Mouse (Mus musculus) midbrain, embryonic 15.5 days (tissue): Measurements from ENCODE around the gene Rsrc1. TPM values are rescaled to one million over a fixed set of nuclear protein-coding genes. Genes with fewer than 3 reads are reported as not detected.

Source experiments
- ATAC-seq: fragments of 200-750 bp; cut with Nextera tagmentation; replicated peaks from 2 replicates; pipeline ENCODE4 v1.8.0; 2017; ENCODE audit warnings: moderate TSS enrichment
- H3K27ac ChIP-seq: fragments of 300-500 bp; sonication (generic); 2 replicates; pipeline ENCODE4 v1.5.1; 2015; ENCODE audit warnings: mild to moderate bottlenecking, inconsistent platforms
- H3K27me3 ChIP-seq: fragments of 300-500 bp; sonication (generic); replicated peaks from 2 replicates; pipeline ENCODE4 v1.6.1; 2015; ENCODE audit warnings: inconsistent platforms
- H3K36me3 ChIP-seq: fragments of 300-500 bp; sonication (generic); replicated peaks from 2 replicates; pipeline ENCODE4 v1.6.1; 2015; ENCODE audit warnings: inconsistent platforms
- H3K4me1 ChIP-seq: fragments of 300-500 bp; sonication (generic); 2 replicates; pipeline ENCODE4 v1.6.1; 2015; ENCODE audit warnings: inconsistent platforms
- H3K4me2 ChIP-seq: fragments of 300-500 bp; sonication (generic); 2 replicates; pipeline ENCODE4 v1.6.1; 2015; ENCODE audit warnings: inconsistent platforms, mild to moderate bottlenecking, moderate library complexity
- H3K4me3 ChIP-seq: fragments of 300-500 bp; sonication (generic); 2 replicates; pipeline ENCODE4 v1.5.1; 2015; ENCODE audit warnings: mild to moderate bottlenecking, inconsistent platforms
- H3K9ac ChIP-seq: fragments of 300-500 bp; sonication (generic); 2 replicates; pipeline ENCODE4 v1.6.1; 2015; ENCODE audit warnings: mild to moderate bottlenecking, inconsistent platforms
- H3K9me3 ChIP-seq: fragments of 300-500 bp; sonication (generic); 2 replicates; pipeline ENCODE4 v1.6.1; 2016; ENCODE audit warnings: inconsistent platforms
- WGBS: fragments of 180-500 bp; shearing (Covaris S2); methylation state at CpG from one replicate; pipeline ENCODE4 v1.1.7; 2015; ENCODE audit warnings: mixed read lengths; 5-methylcytosine and 5-hydroxymethylcytosine counted together
- polyA plus RNA-seq: library from polyadenylated mRNA; unstranded; fragments of >200 nt; fragmentation: Nextera tagmentation; extraction: Ambion mirVana; gene quantifications from 2 replicates; pipeline ENCODE4 v1.2.1, GENCODE M21; 2015

Gene Rsrc1
- polyA plus RNA-seq, 1 experiment from 2014 or later: 38.8 TPM

GRCm38 (mm10) chr3:67358376-67358775 lies 377.2 kb downstream of the Rsrc1 start:
- no peak for ATAC-seq
- Histone ChIP-seq H3K27ac (no peak overlapping the region), H3K9ac (no peak overlapping the region), H3K4me2 (no peak overlapping the region), H3K27me3 (no peaks in the 10 kb centered on the region), H3K4me1 (no peaks in the 10 kb centered on the region), H3K4me3 (no peak overlapping the region), H3K36me3 (no peaks in the 10 kb centered on the region), H3K9me3 (no peaks in the 10 kb centered on the region)
- 72% methylated on average over 7 of the region's 7 CpGs for WGBS

DNA sequence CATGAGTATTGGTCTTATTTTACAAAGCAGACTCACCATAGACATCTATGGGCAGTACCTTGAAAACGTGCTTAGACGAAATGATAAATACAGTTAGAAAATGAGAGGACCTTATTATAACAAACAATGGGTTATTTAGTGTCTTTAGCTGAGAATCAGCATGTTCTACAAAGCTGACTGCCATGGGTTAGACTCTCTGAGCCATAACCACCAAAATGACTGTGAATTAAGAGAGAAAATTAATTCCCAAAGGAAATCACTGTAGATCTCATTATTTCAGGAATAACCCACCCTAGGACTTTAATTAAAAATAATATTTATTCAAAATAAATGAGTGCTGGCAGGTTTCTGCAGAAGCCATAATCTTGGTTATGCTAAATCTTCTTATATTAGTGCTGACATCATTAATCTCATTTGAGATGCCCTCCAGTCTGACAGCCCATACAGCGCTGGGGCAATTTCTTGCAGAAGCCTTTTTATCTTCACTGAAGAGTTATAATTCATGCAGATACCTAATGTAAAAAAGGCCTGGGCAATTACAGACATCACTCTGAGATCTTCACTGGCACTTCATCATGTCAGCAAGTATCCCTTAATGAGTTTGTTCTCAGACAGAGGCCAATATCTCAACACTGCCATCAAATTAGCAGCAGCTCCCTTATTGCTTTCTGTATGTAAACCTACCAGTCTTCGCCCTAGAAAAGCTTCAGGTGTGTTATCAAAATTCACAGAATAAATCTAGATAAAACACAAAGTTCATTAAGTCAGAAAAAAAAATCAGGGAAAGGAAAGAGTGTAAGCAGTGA lies 385.1 kb downstream of the Rsrc1 start:
- H3K4me3 ChIP-seq: no peak overlapping the region
- peak; percentile 93 for ATAC-seq
- peak overlapping the region; percentile 20; the same call in 1 of the 2 replicates for H3K27ac ChIP-seq
- H3K4me2 ChIP-seq: no peak overlapping the region
- H3K9me3 ChIP-seq: no peaks in the 10 kb centered on the region
- 0 out of 2 replicates have a peak, but pooled peaks cover 5% of the 10 kb centered on the region for H3K27me3 ChIP-seq
- H3K9ac ChIP-seq: no peak overlapping the region
- WGBS: 52% methylated on average over 4 of the region's 4 CpGs
- no peaks in the 10 kb centered on the region for H3K36me3 ChIP-seq
- 0 out of 2 replicates have a peak, but pooled peaks cover 3% of the 10 kb centered on the region for H3K4me1 ChIP-seq

DNA sequence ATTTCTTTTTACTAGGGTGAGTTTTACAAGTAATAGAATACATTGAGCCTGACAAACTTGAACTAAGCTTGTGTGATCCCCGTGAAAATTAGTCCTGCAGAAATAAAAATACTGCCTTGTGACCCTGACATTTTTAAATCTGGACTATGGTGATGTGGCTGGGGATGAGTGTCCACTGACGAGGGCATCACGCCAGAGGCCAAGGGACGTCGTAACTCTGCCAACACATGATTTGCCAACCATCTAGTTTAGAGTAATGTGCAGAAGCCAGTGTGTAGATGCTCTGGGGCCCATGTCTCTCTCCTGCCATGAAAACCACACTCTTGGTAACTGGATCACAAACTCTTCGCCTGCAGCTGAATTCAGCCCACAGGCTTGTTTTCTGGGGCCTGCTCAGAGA lies 386.3 kb downstream of the Rsrc1 start:
- Histone ChIP-seq H3K27ac (no peak overlapping the region), H3K27me3 (peaks cover 9% of the 10 kb centered on the region; the same call in 1 of the 2 replicates), H3K4me1 (0 out of 2 replicates have a peak, but pooled peaks cover 3% of the 10 kb centered on the region), H3K4me2 (no peak overlapping the region), H3K9me3 (no peaks in the 10 kb centered on the region), H3K9ac (no peak overlapping the region), H3K4me3 (no peak overlapping the region), H3K36me3 (no peaks in the 10 kb centered on the region)
- WGBS: 81% methylated on average over 6 of the region's 6 CpGs
- no peak for ATAC-seq

DNA sequence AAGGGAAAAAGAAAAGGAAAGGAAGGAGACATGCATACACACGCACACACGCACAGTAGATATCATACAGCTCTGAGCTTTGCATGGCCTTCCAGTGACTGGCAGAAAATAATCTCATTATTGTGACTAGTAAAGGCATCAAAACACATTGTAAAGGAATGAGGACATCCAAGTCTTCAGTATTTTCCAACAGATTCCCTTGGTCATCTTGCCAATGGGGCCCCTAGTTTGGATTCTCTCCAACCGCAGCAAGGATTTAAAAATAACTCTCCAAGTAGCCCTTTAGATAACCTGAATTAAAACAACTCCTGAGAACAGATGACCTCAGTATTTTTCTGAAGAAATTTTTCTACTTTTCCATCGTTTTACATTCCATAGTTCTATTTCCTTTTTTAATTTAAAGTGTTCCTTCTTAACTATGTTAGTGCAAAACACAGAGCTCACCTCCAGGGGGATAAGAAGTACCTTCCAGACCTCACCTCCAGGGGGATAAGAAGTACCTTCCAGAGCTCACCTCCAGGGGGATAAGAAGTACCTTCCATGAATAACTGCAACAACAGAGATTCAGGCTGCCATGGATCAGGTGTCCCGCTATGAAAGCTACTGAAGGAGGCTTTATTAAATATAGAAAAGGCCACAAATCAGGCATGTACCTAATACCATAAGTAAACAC lies 388.4 kb downstream of the Rsrc1 start:
- Histone ChIP-seq H3K4me3 (no peak overlapping the region), H3K27me3 (peaks cover 15% of the 10 kb centered on the region), H3K36me3 (no peaks in the 10 kb centered on the region), H3K27ac (no peak overlapping the region), H3K9me3 (no peaks in the 10 kb centered on the region), H3K4me2 (no peak overlapping the region), H3K4me1 (peaks cover 5% of the 10 kb centered on the region; the same call in 1 of the 2 replicates), H3K9ac (no peak overlapping the region)
- 82% methylated on average over 5 of the region's 5 CpGs for WGBS
- ATAC-seq: no peak

DNA sequence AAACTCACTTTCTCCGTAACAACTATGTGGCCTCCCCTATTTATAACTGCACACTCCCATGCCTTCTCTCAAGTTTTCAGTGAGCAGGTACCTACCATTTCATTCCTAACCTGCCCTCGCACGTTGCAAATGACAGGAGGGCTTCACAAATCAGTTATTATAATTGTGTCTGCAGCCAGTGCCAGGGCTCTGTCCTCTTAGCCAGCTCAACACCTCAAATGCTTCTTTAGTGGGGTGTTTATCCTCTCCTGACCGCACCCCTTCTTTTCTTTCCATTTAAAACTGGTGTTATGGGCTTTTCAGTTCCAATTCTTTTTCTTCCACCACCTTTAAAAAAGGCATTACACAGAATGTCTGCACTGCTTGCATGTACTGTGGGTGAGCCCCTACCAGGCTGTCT lies 391.0 kb downstream of the Rsrc1 start:
- no peak for ATAC-seq
- H3K27ac ChIP-seq: no peak overlapping the region
- H3K27me3 ChIP-seq: peaks cover 15% of the 10 kb centered on the region
- H3K9me3 ChIP-seq: no peaks in the 10 kb centered on the region
- no peak overlapping the region for H3K4me3 ChIP-seq
- no peak overlapping the region for H3K4me2 ChIP-seq
- no peak overlapping the region for H3K9ac ChIP-seq
- H3K36me3 ChIP-seq: no peaks in the 10 kb centered on the region
- WGBS: 79% methylated on average over 4 of the region's 4 CpGs
- peaks cover 5% of the 10 kb centered on the region; the same call in 1 of the 2 replicates for H3K4me1 ChIP-seq

GRCm38 (mm10) chr3:67372781-67373180 lies 391.6 kb downstream of the Rsrc1 start:
- Histone ChIP-seq H3K9ac (no peak overlapping the region), H3K9me3 (no peaks in the 10 kb centered on the region), H3K36me3 (no peaks in the 10 kb centered on the region), H3K27me3 (peaks cover 15% of the 10 kb centered on the region), H3K4me2 (no peak overlapping the region), H3K4me1 (peaks cover 5% of the 10 kb centered on the region; the same call in 1 of the 2 replicates), H3K4me3 (no peak overlapping the region), H3K27ac (no peak overlapping the region)
- no peak for ATAC-seq
- WGBS: 68% methylated on average over 5 of the region's 5 CpGs

DNA sequence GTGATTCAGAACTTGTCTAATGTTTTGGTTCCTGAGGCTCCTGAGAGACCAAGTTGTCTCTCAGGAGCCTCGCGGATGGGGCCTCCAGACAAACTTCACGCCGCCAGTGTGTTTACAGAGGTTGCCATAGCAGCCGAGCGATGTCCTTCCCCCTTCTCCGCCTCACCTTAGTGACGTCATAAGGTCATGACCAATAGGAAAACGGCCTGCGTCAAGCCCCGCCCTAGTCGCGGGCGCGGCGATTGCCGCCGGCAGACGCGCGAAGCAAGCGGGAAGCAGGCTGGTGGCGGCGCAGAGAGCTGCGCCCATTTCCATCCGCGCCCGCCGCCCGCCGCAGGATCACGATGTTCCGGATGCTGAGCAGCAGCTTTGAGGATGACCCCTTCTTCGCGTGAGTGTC lies 392.7 kb downstream of the Rsrc1 start, which contains the start of gene Mlf1:
Mlf1 (plus strand) TSS at position 226 of the 400 bp plus-strand sequence.
- WGBS: under 1% methylated on average over 35 of the region's 35 CpGs
- Histone ChIP-seq H3K4me2 (peak within 1 kb of the TSS; percentile 96), H3K36me3 (no peaks in the 10 kb centered on the region), H3K27me3 (peaks cover 15% of the 10 kb centered on the region), H3K4me1 (peaks cover 5% of the 10 kb centered on the region; the same call in 1 of the 2 replicates), H3K9me3 (no peaks in the 10 kb centered on the region), H3K27ac (no peak within 1 kb of the TSS), H3K4me3 (peak within 1 kb of the TSS; percentile 66), H3K9ac (peak within 1 kb of the TSS; percentile 59)
- peak; percentile 99 for ATAC-seq

- H3K4me3 ChIP-seq: peak overlapping the region; percentile 66
- H3K4me1 ChIP-seq: peaks cover 5% of the 10 kb centered on the region; the same call in 1 of the 2 replicates
- no peaks in the 10 kb centered on the region for H3K9me3 ChIP-seq
- 35% methylated on average over 7 of the region's 7 CpGs for WGBS
- peaks cover 15% of the 10 kb centered on the region for H3K27me3 ChIP-seq
- peak overlapping the region; percentile 96 for H3K4me2 ChIP-seq
- no peaks in the 10 kb centered on the region for H3K36me3 ChIP-seq
- H3K9ac ChIP-seq: peak overlapping the region; percentile 59
- H3K27ac ChIP-seq: no peak overlapping the region
- ATAC-seq: peak; percentile 77
These were observed 393.2 kb downstream of the Rsrc1 start for GRCm38 (mm10) chr3:67374360-67374778.

DNA sequence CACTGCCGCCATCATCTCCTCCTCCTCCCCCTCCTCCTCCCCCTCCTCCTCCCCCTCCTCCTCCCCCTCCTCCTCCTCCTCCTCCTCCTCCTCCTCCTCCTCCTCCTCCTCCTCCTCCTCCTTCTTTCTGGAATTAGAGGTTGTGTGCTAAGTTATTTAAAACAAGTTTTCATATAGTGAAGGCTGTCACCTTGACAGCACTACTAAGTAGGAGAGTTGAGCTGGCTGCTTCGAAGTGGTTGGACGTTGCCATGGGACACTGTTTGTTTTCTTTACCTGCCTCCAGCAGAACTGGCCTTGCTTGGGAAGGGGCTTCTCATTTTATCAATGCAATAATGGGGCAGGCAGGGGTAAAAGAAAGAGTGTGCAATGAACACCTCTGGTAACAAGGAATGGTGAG lies 393.9 kb downstream of the Rsrc1 start, which contains the start of gene Gm17402:
Gm17402 (minus strand) TSS at position 101 of the 400 bp plus-strand sequence.
- peak within 1 kb of the TSS; percentile 59 for H3K9ac ChIP-seq
- H3K4me3 ChIP-seq: peak within 1 kb of the TSS; percentile 66
- no peak for ATAC-seq
- H3K27me3 ChIP-seq: peaks cover 15% of the 10 kb centered on the region
- WGBS: 56% methylated on average over 3 of the region's 3 CpGs
- peak within 1 kb of the TSS; percentile 96 for H3K4me2 ChIP-seq
- no peaks in the 10 kb centered on the region for H3K9me3 ChIP-seq
- peaks cover 5% of the 10 kb centered on the region; the same call in 1 of the 2 replicates for H3K4me1 ChIP-seq
- H3K27ac ChIP-seq: no peak within 1 kb of the TSS
- no peaks in the 10 kb centered on the region for H3K36me3 ChIP-seq

GRCm38 (mm10) chr3:67378215-67378614 lies 397.0 kb downstream of the Rsrc1 start:
- Histone ChIP-seq H3K9ac (no peak overlapping the region), H3K27me3 (no peaks in the 10 kb centered on the region), H3K36me3 (no peaks in the 10 kb centered on the region), H3K4me2 (no peak overlapping the region), H3K4me3 (no peak overlapping the region), H3K27ac (no peak overlapping the region), H3K4me1 (peaks cover 5% of the 10 kb centered on the region; the same call in 1 of the 2 replicates), H3K9me3 (no peaks in the 10 kb centered on the region)
- no peak for ATAC-seq
